In genomic region chr5:137691881-137692280, GRCm38 (mm10) we compare ENCODE assay signal across 12 mouse cellular contexts. TPM values are rescaled to one million over a fixed set of nuclear protein-coding genes. Genes with fewer than 3 reads are reported as not detected.
"Had no signal": no experiment of that assay in that cellular context is flagged by ENCODE, and none has a peak within 500 bp of the region (broad histone marks: within the 10 kb centered on the region; RNA-seq: fewer than 3 reads in every experiment).

No protein-coding gene starts in this region.

- DNase-seq: kidney, adult 18-20 months; kidney, adult 9 months; kidney, postnatal 14 days; kidney, postnatal 4 days; liver, embryonic 13.5 days; lung, adult 2 months; lung, postnatal 14 days; thymus, adult 2 months; thymus, postnatal 4 days had no signal

RNA-seq across cellular contexts. Expression of gene Irs3, which starts 46.4 kb away (rescaled TPM):
- total RNA-seq: layer of hippocampus, postnatal 14 days; liver, adult 2 months; megakaryocyte, adult 5-6 weeks had no signal
